Mouse (Mus musculus) midbrain, embryonic 11.5 days (tissue): ENCODE results near the gene Cldn7. TPM values are rescaled to one million over a fixed set of nuclear protein-coding genes. Genes with fewer than 3 reads are reported as not detected.
"Not testable (repeated sequence)": the region's sequence is repeated elsewhere in the genome, so short reads cannot be mapped to it uniquely, and the experiment has no call there.

Experiments
- ATAC-seq: fragments of 200-750 bp; cut with Nextera tagmentation; 2 replicates; pipeline ENCODE4 v1.8.0; 2017; ENCODE audit warnings: moderate TSS enrichment, moderate library complexity; ENCODE audit not compliant: low FRiP score
- DNase-seq: peaks from one replicate; pipeline ENCODE4 v3.0.0; 2015; ENCODE audit warnings: low spot score; ENCODE audit errors: missing footprints
- H3K27ac ChIP-seq: fragments of 300-500 bp; sonication (generic); 2 replicates; pipeline ENCODE4 v1.5.1; 2014; ENCODE audit warnings: low read depth, low read length
- H3K27me3 ChIP-seq: fragments of 300-500 bp; sonication (generic); 2 replicates; pipeline ENCODE4 v1.6.1; 2014; ENCODE audit warnings: mild to moderate bottlenecking, low read length, moderate library complexity, mixed read lengths; ENCODE audit not compliant: control insufficient read depth, insufficient read depth
- H3K36me3 ChIP-seq: fragments of 300-500 bp; sonication (generic); 2 replicates; pipeline ENCODE4 v1.6.1; 2014; ENCODE audit warnings: mild to moderate bottlenecking, low read length, moderate library complexity, mixed read lengths; ENCODE audit not compliant: control insufficient read depth, insufficient read depth
- H3K4me1 ChIP-seq: fragments of 300-500 bp; sonication (generic); 2 replicates; pipeline ENCODE4 v1.6.1; 2014; ENCODE audit warnings: low read length; ENCODE audit not compliant: control insufficient read depth, insufficient read depth
- H3K4me2 ChIP-seq: fragments of 300-500 bp; sonication (generic); 2 replicates; pipeline ENCODE4 v1.6.1; 2014; ENCODE audit warnings: mild to moderate bottlenecking, moderate library complexity
- H3K4me3 ChIP-seq: fragments of 300-500 bp; sonication (generic); 2 replicates; pipeline ENCODE4 v1.5.1; 2014; ENCODE audit warnings: low read depth, low read length
- H3K9ac ChIP-seq: fragments of 300-500 bp; sonication (generic); 2 replicates; pipeline ENCODE4 v1.6.1; 2014; ENCODE audit warnings: low read length
- H3K9me3 ChIP-seq: fragments of 300-500 bp; sonication (generic); 2 replicates; pipeline ENCODE4 v1.6.1; 2016; ENCODE audit warnings: low read length; ENCODE audit not compliant: control insufficient read depth
- WGBS: fragments of 180-500 bp; shearing (Covaris S2); extraction: QIAGEN DNeasy Blood & Tissue Kit; methylation state at CpG from one replicate; pipeline ENCODE4 v1.1.7; 2014; 5-methylcytosine and 5-hydroxymethylcytosine counted together
- polyA plus RNA-seq: library from polyadenylated mRNA; unstranded; fragments of >200 nt; fragmentation: Nextera tagmentation; extraction: Ambion mirVana; gene quantifications from 2 replicates; pipeline ENCODE4 v1.2.1, GENCODE M21; 2014

The Cldn7 gene
- polyA plus RNA-seq, 1 experiment from 2014 or later: 2.3 TPM

GRCm38 (mm10) chr11:69948066-69948762 is 16.4 kb upstream of the Cldn7 start, which contains the start of gene Slc2a4:
TSS of gene Slc2a4 (minus strand) at chr11:69948188.
- Histone ChIP-seq H3K4me2 (peak within 1 kb of the TSS; percentile 61), H3K27ac (peak within 1 kb of the TSS; percentile 74), H3K9ac (peak within 1 kb of the TSS; percentile 78), H3K36me3 (no peaks in the 10 kb centered on the region), H3K27me3 (no peaks in the 10 kb centered on the region), H3K4me3 (peak within 1 kb of the TSS; percentile 49), H3K4me1 (peaks cover 9% of the 10 kb centered on the region), H3K9me3 (no peaks in the 10 kb centered on the region)
- DNase-seq: peak; percentile 99
- WGBS: under 1% methylated on average over 34 of the region's 34 CpGs
- peak; percentile 95 for ATAC-seq

- H3K4me3 ChIP-seq: peak overlapping the region; percentile 49
- ATAC-seq (peak; percentile 65), DNase-seq (peak; percentile 99)
- H3K27me3 ChIP-seq: no peaks in the 10 kb centered on the region
- H3K27ac ChIP-seq: peak overlapping the region; percentile 74
- H3K4me1 ChIP-seq: peaks cover 9% of the 10 kb centered on the region
- no peaks in the 10 kb centered on the region for H3K36me3 ChIP-seq
- no peaks in the 10 kb centered on the region for H3K9me3 ChIP-seq
- H3K4me2 ChIP-seq: peak overlapping the region; percentile 61
- peak overlapping the region; percentile 78 for H3K9ac ChIP-seq
- WGBS: under 1% methylated on average over 14 of the region's 14 CpGs
Measured at GRCm38 (mm10) chr11:69948763-69949150, 15.8 kb upstream of the Cldn7 start.

- 47% methylated on average over 4 of the region's 4 CpGs for WGBS
- DNase-seq (peak; percentile 87), ATAC-seq (no peak)
- Histone ChIP-seq H3K4me2 (no peak overlapping the region), H3K27me3 (no peaks in the 10 kb centered on the region), H3K4me3 (no peak overlapping the region), H3K36me3 (no peaks in the 10 kb centered on the region), H3K9ac (no peak overlapping the region), H3K9me3 (no peaks in the 10 kb centered on the region), H3K4me1 (peaks cover 9% of the 10 kb centered on the region), H3K27ac (no peak overlapping the region)
Measured at GRCm38 (mm10) chr11:69950807-69951459, 13.6 kb upstream of the Cldn7 start.

- H3K27me3 ChIP-seq: no peaks in the 10 kb centered on the region
- no peaks in the 10 kb centered on the region for H3K36me3 ChIP-seq
- no peak overlapping the region for H3K4me3 ChIP-seq
- H3K4me2 ChIP-seq: no peak overlapping the region
- peaks cover 9% of the 10 kb centered on the region for H3K4me1 ChIP-seq
- H3K9ac ChIP-seq: no peak overlapping the region
- H3K9me3 ChIP-seq: no peaks in the 10 kb centered on the region
- WGBS: 52% methylated on average over 1 of the region's 1 CpGs
- no peak for DNase-seq
- H3K27ac ChIP-seq: no peak overlapping the region
- no peak for ATAC-seq
Measured at GRCm38 (mm10) chr11:69952274-69952673, 12.3 kb upstream of the Cldn7 start.

GRCm38 (mm10) chr11:69953267-69953915 is 11.2 kb upstream of the Cldn7 start:
- H3K9me3 ChIP-seq: no peaks in the 10 kb centered on the region
- WGBS: 70% methylated on average over 11 of the region's 11 CpGs
- no peak overlapping the region for H3K4me3 ChIP-seq
- no peak for ATAC-seq
- no peak overlapping the region for H3K27ac ChIP-seq
- no peaks in the 10 kb centered on the region for H3K36me3 ChIP-seq
- DNase-seq: no peak
- H3K4me1 ChIP-seq: peaks cover 4% of the 10 kb centered on the region; the same call in 1 of the 2 replicates
- H3K4me2 ChIP-seq: no peak overlapping the region
- H3K9ac ChIP-seq: no peak overlapping the region
- no peaks in the 10 kb centered on the region for H3K27me3 ChIP-seq

- H3K4me2 ChIP-seq, H3K9ac ChIP-seq, DNase-seq, H3K4me3 ChIP-seq, H3K9me3 ChIP-seq, H3K36me3 ChIP-seq, ATAC-seq, H3K27me3 ChIP-seq, H3K4me1 ChIP-seq, H3K27ac ChIP-seq: not testable (repeated sequence)
- WGBS: 81% methylated on average over 4 of the region's 4 CpGs
Measured at GRCm38 (mm10) chr11:69955618-69956017, 9.0 kb upstream of the Cldn7 start.

GRCm38 (mm10) chr11:69956218-69956617 is 8.4 kb upstream of the Cldn7 start:
- H3K27me3 ChIP-seq: no peaks in the 10 kb centered on the region
- no peaks in the 10 kb centered on the region for H3K9me3 ChIP-seq
- ATAC-seq: no peak
- 73% methylated on average over 1 of the region's 1 CpGs for WGBS
- no peak overlapping the region for H3K9ac ChIP-seq
- H3K4me3 ChIP-seq: no peak overlapping the region
- no peak overlapping the region for H3K4me2 ChIP-seq
- no peak for DNase-seq
- H3K4me1 ChIP-seq: no peaks in the 10 kb centered on the region
- no peak overlapping the region for H3K27ac ChIP-seq
- H3K36me3 ChIP-seq: no peaks in the 10 kb centered on the region

- 25% methylated on average over 5 of the region's 5 CpGs for WGBS
- Histone ChIP-seq H3K36me3 (no peaks in the 10 kb centered on the region), H3K4me1 (0 out of 2 replicates have a peak, but pooled peaks cover 3% of the 10 kb centered on the region), H3K4me3 (no peak overlapping the region), H3K27ac (no peak overlapping the region), H3K9ac (no peak overlapping the region), H3K27me3 (peaks cover 27% of the 10 kb centered on the region), H3K4me2 (no peak overlapping the region), H3K9me3 (no peaks in the 10 kb centered on the region)
- ATAC-seq (no peak), DNase-seq (no peak)
Measured at GRCm38 (mm10) chr11:69960616-69961015, 4.0 kb upstream of the Cldn7 start.

GRCm38 (mm10) chr11:69961841-69962240 is 2.7 kb upstream of the Cldn7 start:
- H3K27ac ChIP-seq: no peak overlapping the region
- no peaks in the 10 kb centered on the region for H3K36me3 ChIP-seq
- H3K27me3 ChIP-seq: peaks cover 39% of the 10 kb centered on the region
- H3K4me1 ChIP-seq: peaks cover 6% of the 10 kb centered on the region; the same call in 1 of the 2 replicates
- ATAC-seq: no peak
- no peak overlapping the region for H3K4me3 ChIP-seq
- no peak for DNase-seq
- 59% methylated on average over 5 of the region's 5 CpGs for WGBS
- H3K9me3 ChIP-seq: no peaks in the 10 kb centered on the region
- H3K9ac ChIP-seq: no peak overlapping the region
- H3K4me2 ChIP-seq: no peak overlapping the region
